Comparison of ENCODE assay signal across 10 mouse cellular contexts in genomic region chr13:5714793-5715192, GRCm38 (mm10).
DNase-seq lines count a peak whose midpoint lies in the region; ATAC-seq and TF ChIP-seq lines count a peak whose summit lies in the region.
"Had no signal": no experiment of that assay in that cellular context is flagged by ENCODE, and none has a peak within 500 bp of the region (broad histone marks: within the 10 kb centered on the region; RNA-seq: fewer than 3 reads in every experiment).

No protein-coding gene starts in this region.

- TF ChIP-seq CTCF in gastrocnemius, adult 2 months (IDR thresholded peaks at IDR 0.05) = no peak
- no peak for TF ChIP-seq CTCF in lung, embryonic 14.5 days (IDR thresholded peaks at IDR 0.05; ENCODE audit: low read depth)
- no peak for TF ChIP-seq CTCF in stomach, postnatal 0 days (IDR thresholded peaks at IDR 0.05; ENCODE audit: low read depth)

- no peak overlapping the region for H3K9ac ChIP-seq in lung, embryonic 14.5 days
- H3K9ac ChIP-seq in lung, embryonic 15.5 days = no peak overlapping the region
- no peak overlapping the region for H3K9ac ChIP-seq in stomach, postnatal 0 days (ENCODE audit: low read length)
- H3K9ac ChIP-seq: liver, embryonic 14.5 days; neural tube, embryonic 13.5 days had no signal

- no peak for TF ChIP-seq EP300 in stomach, postnatal 0 days (optimal IDR thresholded peaks at IDR 0.05)

- peak overlapping the region; percentile 91 for H3K27ac ChIP-seq in gastrocnemius, adult 2 months
- H3K27ac ChIP-seq in lung, embryonic 14.5 days (ENCODE audit: low read depth) = peak overlapping the region; percentile 83
- H3K27ac ChIP-seq in lung, embryonic 15.5 days = peak overlapping the region; percentile 84
- peak overlapping the region; percentile 59; the same call in 1 of the 2 replicates for H3K27ac ChIP-seq in stomach, postnatal 0 days (replicated peaks)
- H3K27ac ChIP-seq: liver, embryonic 14.5 days; neural tube, embryonic 13.5 days had no signal

- H3K4me2 ChIP-seq in lung, embryonic 14.5 days = peak overlapping the region; percentile 55
- H3K4me2 ChIP-seq in lung, embryonic 15.5 days = peak overlapping the region; percentile 52
- peak overlapping the region; percentile 35 for H3K4me2 ChIP-seq in stomach, postnatal 0 days (replicated peaks; ENCODE audit: low read depth)
- H3K4me2 ChIP-seq: neural tube, embryonic 13.5 days had no signal

- ATAC-seq in lung, embryonic 14.5 days (ENCODE audit: insufficient read depth) = peak; percentile 22; the same call in 1 of the 2 replicates
- ATAC-seq in lung, embryonic 15.5 days (ENCODE audit: borderline replicate concordance, extremely low read depth, low FRiP score, low TSS enrichment) = no peak
- peak; percentile 53; the same call in 1 of the 2 replicates for ATAC-seq in stomach, postnatal 0 days (ENCODE audit: low FRiP score, low TSS enrichment)

- intact Hi-C loops in gastrocnemius, adult 2 months (cut with DNase I) = loop anchor here (2.0 to 10.0 kb wide), 3 partner anchors 112 to 760 kb away; partner anchors contain the start of gene Klf6

- no peaks in the 10 kb centered on the region for H3K9me3 ChIP-seq in lung, embryonic 14.5 days (ENCODE audit: low read depth, low read length)
- no peaks in the 10 kb centered on the region for H3K9me3 ChIP-seq in lung, embryonic 15.5 days
- no peaks in the 10 kb centered on the region for H3K9me3 ChIP-seq in stomach, postnatal 0 days (ENCODE audit: control insufficient read depth, low read length)
- H3K9me3 ChIP-seq: neural tube, embryonic 13.5 days had no signal

- H3K36me3 ChIP-seq in lung, embryonic 14.5 days (ENCODE audit: insufficient read depth) = no peaks in the 10 kb centered on the region
- H3K36me3 ChIP-seq in lung, embryonic 15.5 days = no peaks in the 10 kb centered on the region
- H3K36me3 ChIP-seq in stomach, postnatal 0 days (ENCODE audit: control insufficient read depth, insufficient read depth, low read length) = no peaks in the 10 kb centered on the region
- H3K36me3 ChIP-seq: neural tube, embryonic 13.5 days had no signal

- H3K4me1 ChIP-seq in lung, embryonic 14.5 days (ENCODE audit: insufficient read depth) = peaks cover 7% of the 10 kb centered on the region; the same call in 1 of the 2 replicates
- H3K4me1 ChIP-seq in lung, embryonic 15.5 days = peaks cover 19% of the 10 kb centered on the region
- H3K4me1 ChIP-seq in stomach, postnatal 0 days (replicated peaks; ENCODE audit: control insufficient read depth, insufficient read depth) = no peaks in the 10 kb centered on the region
- H3K4me1 ChIP-seq: neural tube, embryonic 13.5 days had no signal

- peak overlapping the region; percentile 63 for H3K4me3 ChIP-seq in gastrocnemius, adult 2 months
- H3K4me3 ChIP-seq in lung, embryonic 14.5 days (ENCODE audit: low read depth, low read length) = no peak overlapping the region; the same call in 1 of the 2 replicates
- peak overlapping the region; percentile 23 for H3K4me3 ChIP-seq in lung, embryonic 15.5 days
- H3K4me3 ChIP-seq in stomach, postnatal 0 days (ENCODE audit: low read depth, low read length) = no peak overlapping the region
- H3K4me3 ChIP-seq: neural tube, embryonic 13.5 days had no signal

- no peak for DNase-seq in gastrocnemius, adult 2 months
- DNase-seq in gastrocnemius, adult 8-10 months (ENCODE audit: low spot score in 2 of 2) = no peak
- DNase-seq in lung, embryonic 14.5 days = peak; percentile 26
- no peak for DNase-seq in lung, postnatal 4 days
- DNase-seq in stomach, postnatal 0 days (ENCODE audit: low spot score) = no peak
- DNase-seq in frontal cortex, postnatal 25 days (ENCODE audit: low spot score in 2 of 2) = no peak
- no peak for DNase-seq in gastrocnemius, postnatal 4 days (ENCODE audit: low spot score in 2 of 2)

- H3K27me3 ChIP-seq in lung, embryonic 14.5 days (ENCODE audit: insufficient read depth, low read length) = no peaks in the 10 kb centered on the region
- H3K27me3 ChIP-seq in lung, embryonic 15.5 days = no peaks in the 10 kb centered on the region
- H3K27me3 ChIP-seq in stomach, postnatal 0 days (ENCODE audit: control insufficient read depth, insufficient read depth, low read length) = no peaks in the 10 kb centered on the region
- H3K27me3 ChIP-seq: neural tube, embryonic 13.5 days had no signal

Comparison
In these comparisons a context has a peak if more than half of its experiments do, and no peak if none do; other contexts are left out.
1. H3K4me3 ChIP-seq: peak in gastrocnemius, adult 2 months (single experiment) and lung, embryonic 15.5 days (single experiment); none in lung, embryonic 14.5 days (single experiment) and stomach, postnatal 0 days (single experiment).
2. Peak in every context shown above with its lines, with median percentiles within 50 percentile points of each other: H3K27ac ChIP-seq and H3K4me2 ChIP-seq.